Mouse (Mus musculus) bone marrow macrophage, adult 2 months (primary cell): ENCODE data around the gene Ephb2.

ENCODE experiments used
- CTCF ChIP-seq: IDR thresholded peaks from 2 replicates; pipeline ENCODE4 v1.5.1; 2012; ENCODE audit warnings: low read depth, mild to moderate bottlenecking, low read length, moderate library complexity
- POLR2A ChIP-seq: IDR thresholded peaks from 2 replicates; pipeline ENCODE4 v1.6.1; 2012; ENCODE audit warnings: mild to moderate bottlenecking, low read depth, low read length, borderline replicate concordance

DNA sequence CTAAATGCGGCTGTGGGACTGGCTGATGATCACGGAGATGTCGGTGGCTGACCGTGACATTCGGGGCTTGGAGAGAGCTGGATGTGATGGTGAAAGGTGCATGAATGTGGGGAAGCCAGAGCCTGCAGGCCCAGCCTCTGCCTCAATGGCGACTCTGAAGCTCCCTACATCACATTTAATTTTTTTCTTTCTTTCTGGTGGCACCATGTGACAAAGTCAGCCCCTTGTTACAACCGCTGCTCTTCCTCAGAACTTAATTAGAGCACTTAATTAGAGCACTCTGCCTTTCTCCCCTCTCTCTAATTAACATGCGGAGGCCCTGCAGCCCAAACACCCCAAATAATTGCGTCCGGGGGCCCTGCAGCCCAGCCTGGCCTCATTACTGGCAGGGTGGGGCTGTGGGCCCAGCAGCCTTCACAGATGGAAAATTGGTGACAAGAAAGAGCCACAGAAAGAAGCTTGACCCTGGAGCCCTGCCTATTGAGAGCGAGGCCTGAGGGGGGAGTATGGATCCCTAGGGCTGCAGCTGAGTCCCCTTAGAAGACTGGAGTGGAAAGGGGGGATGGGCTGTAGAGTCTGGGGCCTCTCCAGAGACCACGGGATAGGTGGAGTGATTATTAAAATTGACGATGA lies 62.7 kb downstream of the Ephb2 start:
- TF ChIP-seq POLR2A, result no peak
- no peak for TF ChIP-seq CTCF
